Mouse (Mus musculus): ENCODE measurements around the gene Unc45a. TPM values are rescaled to one million over a fixed set of nuclear protein-coding genes. Genes with fewer than 3 reads are reported as not detected.

Unc45a gene
- total RNA-seq, 2 experiments from 2014 or later: 43.6 to 53.5 TPM

- DNase-seq (ENCODE audit: low spot score in 2 of 2): no peak
Observed at GRCm38 (mm10) chr7:80368635-80369421, 28.0 kb upstream of the Unc45a start.

DNA sequence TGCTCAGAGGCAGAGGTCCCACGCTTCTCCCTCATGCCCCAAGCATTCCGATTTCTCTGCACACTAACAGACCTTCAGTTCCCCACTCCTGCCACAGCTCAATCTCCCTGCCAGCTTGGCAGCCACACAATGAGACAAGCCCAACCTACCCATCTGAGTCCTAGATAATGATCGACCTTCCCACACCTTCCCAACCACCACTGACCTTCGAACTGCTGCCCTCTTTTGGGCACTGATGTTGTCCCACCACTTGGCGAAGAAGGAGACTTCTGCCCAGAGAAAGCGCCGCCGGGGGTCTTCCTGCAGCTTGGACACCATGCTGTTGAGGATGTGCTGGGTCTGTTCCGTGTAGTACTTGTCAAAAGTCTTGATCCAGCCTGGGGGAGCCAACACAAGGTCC, 27.2 kb upstream of the Unc45a start:
- DNase-seq (ENCODE audit: low spot score in 2 of 2): no peak

DNA sequence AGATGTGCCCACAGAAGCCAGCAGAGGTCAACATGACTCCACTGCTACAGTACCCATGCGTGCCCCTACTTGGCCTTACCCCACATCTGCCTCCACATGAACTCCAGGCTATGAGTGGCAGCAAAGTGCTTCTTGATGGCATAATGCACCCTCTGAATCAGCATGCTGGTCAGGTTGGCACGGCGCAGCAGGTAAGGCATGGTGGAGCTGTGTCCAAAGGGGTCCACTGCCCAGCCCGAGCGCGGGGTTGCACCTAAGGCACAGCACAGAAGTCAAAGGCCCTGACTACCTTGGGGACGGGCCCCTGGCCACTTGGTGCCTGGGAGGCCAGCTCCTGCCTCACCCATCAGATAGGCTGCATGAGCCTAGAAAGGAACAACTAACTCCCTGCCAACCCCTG, 26.4 kb upstream of the Unc45a start:
- no peak for DNase-seq (ENCODE audit: low spot score in 2 of 2)

DNA sequence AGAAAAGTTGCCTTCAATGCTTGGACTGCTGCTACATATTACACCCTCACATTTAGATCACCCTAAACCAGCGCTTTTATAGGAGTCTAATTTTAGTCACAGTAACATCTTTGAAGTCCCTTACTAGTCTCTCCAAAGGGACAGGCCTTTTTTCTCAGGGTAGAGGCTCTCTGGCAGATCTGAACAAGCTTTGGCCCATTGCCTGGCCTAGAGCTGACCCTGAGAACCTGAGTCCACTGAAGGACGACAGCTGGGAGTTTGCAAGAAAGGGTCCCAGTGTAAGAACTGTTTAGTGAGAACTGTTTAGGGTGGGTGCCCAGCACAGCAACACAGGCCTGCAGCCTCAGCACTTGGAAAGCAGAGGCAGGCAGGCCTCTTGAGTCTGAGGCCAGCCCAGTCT, 25.0 kb upstream of the Unc45a start:
- DNase-seq (ENCODE audit: low spot score in 2 of 2): no peak

DNA sequence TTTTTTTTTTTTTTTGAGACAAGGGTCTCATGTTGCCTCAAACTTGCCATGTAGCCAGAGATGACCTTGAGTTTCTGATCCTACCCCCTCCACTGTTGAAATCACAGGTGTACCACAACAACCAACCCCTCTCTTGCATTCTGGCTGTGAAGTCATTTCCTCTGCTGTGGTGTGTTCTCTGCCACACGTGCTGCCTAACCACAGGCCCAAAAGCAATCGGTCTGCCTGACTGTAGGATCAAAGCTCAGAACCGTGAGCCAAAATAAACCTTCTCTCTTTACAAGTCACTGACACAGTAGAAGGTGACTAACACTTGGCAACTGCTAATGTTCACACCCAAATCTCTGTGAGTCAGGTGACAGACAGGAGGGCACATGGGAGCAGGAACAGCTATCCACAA, 19.6 kb upstream of the Unc45a start:
- DNase-seq (ENCODE audit: low spot score in 2 of 2): no peak

DNA sequence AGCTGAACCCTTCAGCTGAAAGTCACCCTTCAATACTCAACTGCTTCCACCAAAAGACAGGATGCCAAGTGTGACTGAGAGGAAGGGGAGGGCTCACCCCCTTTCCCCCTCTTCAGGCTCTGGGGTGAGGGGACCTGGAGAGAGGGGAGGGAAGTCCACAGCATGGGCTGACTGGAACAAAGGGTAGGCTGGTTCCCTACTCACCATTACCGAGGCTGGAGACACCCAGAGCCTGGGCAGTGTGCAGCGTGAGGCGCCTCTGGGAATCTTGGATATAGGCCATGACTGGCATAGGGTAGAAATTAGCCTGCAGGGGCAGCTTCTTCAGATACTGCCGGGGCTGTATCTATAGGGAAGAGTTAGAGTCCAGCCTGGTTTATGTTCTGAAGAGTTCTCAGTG, 17.2 kb upstream of the Unc45a start:
- no peak for DNase-seq (ENCODE audit: low spot score in 2 of 2)

- no peak for DNase-seq (ENCODE audit: low spot score in 2 of 2)
Observed at GRCm38 (mm10) chr7:80357156-80357555, 16.4 kb upstream of the Unc45a start.

GRCm38 (mm10) chr7:80356351-80356750, 15.5 kb upstream of the Unc45a start:
- DNase-seq (ENCODE audit: low spot score in 2 of 2): no peak

- no peak for DNase-seq (ENCODE audit: low spot score in 2 of 2)
Observed at GRCm38 (mm10) chr7:80352920-80353319, 12.1 kb upstream of the Unc45a start.

- DNase-seq (ENCODE audit: low spot score in 2 of 2): no peak
Observed at GRCm38 (mm10) chr7:80350808-80351207, 10.0 kb upstream of the Unc45a start.

DNA sequence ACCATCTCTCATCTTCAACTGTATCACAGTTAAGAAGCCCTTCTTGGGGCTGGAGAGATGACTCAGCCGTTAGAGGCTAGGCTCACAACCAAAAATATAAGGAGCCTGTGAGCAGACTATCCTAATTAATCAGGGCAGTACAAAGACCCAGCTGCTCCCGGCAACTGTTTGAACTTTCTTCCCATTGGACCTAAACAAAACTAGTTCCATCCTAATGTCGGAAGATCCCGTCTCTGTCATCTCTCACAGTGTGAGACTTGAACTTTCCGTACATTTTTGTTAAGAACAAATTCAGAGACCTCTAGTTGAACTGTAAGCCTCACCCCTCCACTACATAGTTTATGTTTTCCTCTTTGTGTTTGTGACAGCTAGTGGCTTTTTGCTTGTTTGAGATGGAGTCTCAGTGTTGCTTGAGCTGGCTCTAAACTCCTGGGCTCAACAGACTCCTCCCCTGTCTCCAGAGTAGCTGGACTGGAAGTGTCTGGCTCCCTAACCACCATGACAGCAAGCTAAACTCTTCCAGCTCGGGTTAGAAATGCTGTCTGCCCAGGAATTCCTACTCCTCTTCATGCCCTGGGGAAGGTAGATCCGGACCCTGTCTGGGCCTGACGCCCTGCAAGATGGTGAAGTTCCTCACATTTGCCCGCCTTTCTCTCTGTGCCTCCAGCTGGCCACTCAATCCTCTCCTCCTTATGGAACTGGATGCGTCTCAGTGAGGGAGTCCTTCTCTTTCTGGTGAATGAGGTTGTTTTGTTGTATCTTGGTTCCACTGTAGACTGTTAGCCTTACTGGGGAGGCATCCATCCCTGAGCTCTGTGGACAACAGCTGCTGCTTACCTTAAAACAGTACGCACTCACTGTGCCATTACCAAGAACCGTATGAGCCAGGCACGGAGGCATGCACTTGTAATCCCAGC, 7.1 kb upstream of the Unc45a start:
- no peak for DNase-seq (ENCODE audit: low spot score in 2 of 2)

- DNase-seq (ENCODE audit: low spot score in 2 of 2): no peak
Observed at GRCm38 (mm10) chr7:80346830-80347229, 6.0 kb upstream of the Unc45a start.

- DNase-seq (ENCODE audit: low spot score in 2 of 2): no peak
Observed at GRCm38 (mm10) chr7:80346173-80346572, 5.4 kb upstream of the Unc45a start.

DNA sequence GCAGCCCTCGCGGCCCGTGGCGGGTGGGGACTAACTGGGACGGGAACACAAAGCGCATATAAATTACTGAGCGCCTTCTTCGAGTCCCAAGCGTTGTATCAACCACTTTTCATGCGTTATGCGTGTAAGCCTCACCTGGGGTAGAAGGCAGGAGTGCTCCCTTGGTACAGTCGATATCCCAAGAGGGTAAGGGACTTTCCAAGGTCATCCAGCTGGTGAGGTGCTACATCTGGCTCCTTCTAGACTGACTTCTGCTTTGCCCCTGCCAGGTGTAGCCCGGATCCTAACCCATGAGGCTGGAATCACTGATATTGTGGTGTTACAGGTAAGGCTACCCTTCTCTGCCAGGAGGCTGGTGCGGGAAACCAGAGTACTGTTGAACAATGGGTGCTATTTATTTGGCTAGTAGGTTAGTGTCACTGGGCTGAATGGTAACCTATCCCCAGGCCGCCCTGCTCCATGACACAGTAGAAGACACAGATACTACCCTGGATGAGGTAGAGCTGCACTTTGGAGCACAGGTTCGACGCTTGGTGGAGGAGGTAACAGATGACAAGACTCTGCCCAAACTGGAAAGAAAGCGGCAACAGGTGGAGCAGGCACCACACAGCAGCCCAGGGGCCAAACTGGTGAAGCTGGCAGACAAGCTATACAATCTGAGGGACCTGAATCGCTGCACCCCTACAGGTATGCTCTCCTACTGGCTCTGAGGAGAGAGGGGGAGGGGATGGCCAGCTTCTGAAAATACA, 2.6 kb upstream of the Unc45a start:
- no peak for DNase-seq (ENCODE audit: low spot score in 2 of 2)

GRCm38 (mm10) chr7:80342858-80343257, 2.1 kb upstream of the Unc45a start, which contains the start of gene Hddc3:
Gene Hddc3, plus strand, starts transcription at chr7:80343104.
- peak; percentile 85 to 87 for DNase-seq (ENCODE audit: low spot score in 2 of 2)

- no peak for DNase-seq (ENCODE audit: low spot score in 2 of 2)
Observed at GRCm38 (mm10) chr7:80341793-80342192, 988 bp upstream of the Unc45a start.

DNA sequence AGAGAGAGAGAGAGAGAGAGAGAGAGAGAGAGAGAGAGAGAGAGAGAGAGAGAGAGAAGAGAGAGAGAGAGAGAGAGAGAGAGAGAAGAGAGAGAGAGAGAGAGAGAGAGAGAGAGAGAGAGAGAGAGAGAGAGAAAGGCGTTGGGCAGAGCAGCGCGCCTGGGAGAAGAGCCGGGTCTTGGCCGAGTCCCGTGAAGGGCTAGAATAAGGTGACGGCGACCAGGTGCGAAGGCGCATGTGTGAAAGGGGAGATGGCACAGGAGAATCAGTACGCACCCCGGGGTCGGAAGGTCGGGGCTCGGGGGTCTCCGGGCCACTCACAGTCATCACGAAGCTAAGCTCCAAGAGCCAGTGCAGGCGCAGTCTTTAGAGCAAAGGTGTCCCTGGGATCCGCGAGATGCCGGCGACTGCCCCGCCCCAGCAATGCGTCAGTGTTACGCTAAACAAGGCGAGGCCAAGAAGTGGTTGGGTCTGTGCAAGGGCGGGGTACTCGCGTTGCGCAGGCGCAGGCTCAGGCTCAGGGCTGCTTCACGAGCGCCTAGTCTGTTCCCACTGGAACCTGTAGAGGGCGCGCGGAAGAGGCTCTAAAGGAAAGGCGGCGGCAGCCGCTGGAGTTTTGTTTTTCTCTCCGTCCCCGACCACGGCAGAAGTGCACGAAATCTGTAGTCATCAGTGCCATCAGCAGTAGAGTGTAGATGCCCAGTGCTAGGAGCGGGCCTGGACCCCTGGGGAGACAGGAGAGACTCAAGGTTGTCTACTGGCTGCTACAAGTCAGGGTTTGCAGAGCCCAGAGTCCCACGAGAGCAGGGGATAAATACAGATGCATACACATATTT, 794 bp downstream of the Unc45a start:
- peak; percentile 84 to 97 for DNase-seq (ENCODE audit: low spot score in 2 of 2)

DNA sequence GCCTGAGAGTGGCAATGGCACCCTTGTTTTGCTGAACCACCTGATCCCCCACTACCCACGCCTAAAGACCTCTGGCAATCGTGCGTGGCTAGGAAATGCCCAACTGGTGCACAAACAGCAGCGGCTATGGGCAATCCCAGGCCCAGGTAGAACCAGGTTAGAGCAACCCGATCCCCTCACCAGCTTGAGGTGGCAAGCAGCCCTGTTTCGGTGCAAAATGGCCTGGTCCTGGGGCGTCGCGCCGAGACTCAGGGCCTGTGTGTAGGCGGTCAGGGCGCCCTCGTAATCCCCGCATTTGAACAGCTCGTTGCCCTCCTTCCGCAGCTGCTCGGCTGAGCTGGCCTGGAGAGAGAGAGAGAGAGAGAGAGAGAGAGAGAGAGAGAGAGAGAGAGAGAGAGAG, 1.4 kb downstream of the Unc45a start:
- no peak for DNase-seq (ENCODE audit: low spot score in 2 of 2)

DNA sequence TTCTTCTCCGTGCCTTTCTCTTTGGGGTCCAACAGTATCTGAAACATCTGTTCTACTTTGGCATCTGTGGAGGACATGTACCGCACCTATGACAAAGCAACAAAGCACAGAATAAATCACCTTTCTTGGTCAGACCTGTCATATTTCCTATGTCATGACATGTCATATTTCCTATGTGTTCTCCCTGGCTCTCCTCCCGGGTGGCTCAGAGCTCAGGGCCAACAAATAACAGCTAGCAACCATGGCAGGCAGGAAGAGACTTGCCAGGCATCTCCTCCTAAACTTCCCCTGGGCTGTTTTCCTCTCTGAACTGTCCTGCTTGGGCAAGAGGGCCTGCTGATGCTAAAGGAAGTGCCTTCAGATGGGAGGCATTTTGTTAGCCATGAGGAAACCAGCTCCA, 3.9 kb downstream of the Unc45a start:
- DNase-seq (ENCODE audit: low spot score in 2 of 2): no peak

DNA sequence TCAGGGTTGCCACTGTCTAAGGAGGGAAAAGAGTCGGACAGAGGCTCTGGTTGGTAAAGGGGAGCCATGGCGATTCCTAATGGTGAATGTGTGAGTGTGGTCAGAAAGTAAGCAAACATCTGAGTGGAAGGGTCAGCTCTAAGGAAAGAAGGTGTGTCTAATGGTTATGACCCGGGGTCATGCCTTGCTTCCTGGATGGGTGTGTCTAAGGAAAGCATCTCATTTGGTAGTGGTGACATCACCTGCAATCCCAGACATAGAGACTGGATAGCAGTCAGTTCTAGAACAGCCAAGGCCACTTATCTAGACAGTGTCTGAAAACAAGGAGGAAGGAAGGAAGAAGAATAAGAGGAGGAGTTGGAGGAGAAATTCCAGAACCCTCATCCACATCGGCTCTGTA, 6.0 kb downstream of the Unc45a start:
- no peak for DNase-seq (ENCODE audit: low spot score in 2 of 2)

GRCm38 (mm10) chr7:80331433-80331832, 9.4 kb downstream of the Unc45a start:
- DNase-seq (ENCODE audit: low spot score in 2 of 2): no peak

Measured in adrenal gland, postnatal 4 days (tissue).